Mouse (Mus musculus): ENCODE results near the gene Slc5a6. TPM values are rescaled to one million over a fixed set of nuclear protein-coding genes. Genes with fewer than 3 reads are reported as not detected.

The Slc5a6 gene
- total and polyA plus RNA-seq, 3 experiments: 9.0 to 17.1 (median 10.9) TPM

DNA sequence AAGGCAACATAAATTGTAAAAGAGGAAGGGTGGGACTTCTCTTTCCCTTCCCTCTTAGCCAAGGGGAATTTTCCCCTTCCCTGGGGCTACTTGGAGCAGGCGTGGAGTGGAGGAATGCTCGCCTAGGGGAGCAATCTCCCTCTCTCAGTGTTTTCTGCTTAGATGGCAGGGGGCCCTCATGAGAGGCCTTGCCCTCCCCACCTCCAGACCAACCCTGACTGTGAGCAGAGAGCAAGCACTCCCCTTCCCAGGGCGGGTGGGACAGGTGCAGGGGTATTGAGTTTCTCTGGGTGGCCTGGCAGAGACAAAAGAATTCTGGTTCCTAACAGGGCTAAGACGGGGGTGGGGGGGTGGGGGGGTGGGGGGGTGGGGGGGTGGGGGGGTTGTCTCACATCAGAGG is 25.5 kb downstream of the Slc5a6 start:
- H3K9ac ChIP-seq (ENCODE audit: insufficient read depth, low read depth): no peak overlapping the region
- in situ Hi-C loops (cut with MboI; ENCODE audit: low pct_ligation_motif_present, low pct_unique_long_range_greater_than_20kb, low sequenced_read_pairs): no loop called here
- no peak overlapping the region for H3K4me3 ChIP-seq (replicated peaks in 1 of 3; ENCODE audit: low read depth in 2 of 3, low read length in 2 of 3, poor library complexity in 1 of 3)
- H3K36me3 ChIP-seq (replicated peaks in 1 of 2; ENCODE audit: control insufficient read depth in 1 of 2, insufficient read depth in 1 of 2, low read length in 1 of 2): no peaks in the 10 kb centered on the region
- H3K27me3 ChIP-seq (replicated peaks): no peaks in the 10 kb centered on the region
- dilution Hi-C loops (cut with MboI; ENCODE audit: extremely low pct_ligation_motif_present, extremely low pct_unique_long_range_greater_than_20kb, low sequenced_read_pairs): no loop called here
- TF ChIP-seq E2F4 (IDR thresholded peaks at IDR 0.05; ENCODE audit: insufficient replicate concordance, low read depth, low read length) (no peak), ZKSCAN1 (IDR thresholded peaks at IDR 0.05; ENCODE audit: borderline replicate concordance, low read depth, low read length) (no peak), MAX (IDR thresholded peaks at IDR 0.05; ENCODE audit: low read length) (no peak), BHLHE40 (IDR thresholded peaks at IDR 0.05; ENCODE audit: low read depth, low read length) (no peak), UBTF (IDR thresholded peaks at IDR 0.05; ENCODE audit: low read depth, low read length) (no peak), ZC3H11A (IDR thresholded peaks at IDR 0.05; ENCODE audit: low read depth, low read length) (no peak)
- H3K4me1 ChIP-seq (ENCODE audit: control insufficient read depth in 1 of 2, insufficient read depth in 2 of 2): 0 out of 4 replicates have a peak, but pooled peaks cover 0 to 2% of the 10 kb centered on the region in 2 experiments
- no peaks in the 10 kb centered on the region for H3K79me2 ChIP-seq (replicated peaks; ENCODE audit: control insufficient read depth, extremely low read depth, insufficient read depth, poor library complexity, severe bottlenecking)
- no peak overlapping the region for H3K4me2 ChIP-seq (ENCODE audit: insufficient read depth, low read depth, poor library complexity, severe bottlenecking)
- H3K27ac ChIP-seq (ENCODE audit: insufficient read depth, low read depth): no peak overlapping the region
- H3K9me3 ChIP-seq (replicated peaks; ENCODE audit: low read length): no peaks in the 10 kb centered on the region
- DNase-seq (ENCODE audit: extremely low read depth): no peak

- dilution Hi-C loops (cut with MboI; ENCODE audit: extremely low pct_ligation_motif_present, extremely low pct_unique_long_range_greater_than_20kb, low sequenced_read_pairs) (no loop called here), in situ Hi-C loops (cut with MboI; ENCODE audit: low pct_ligation_motif_present, low pct_unique_long_range_greater_than_20kb, low sequenced_read_pairs) (no loop called here)
- DNase-seq (ENCODE audit: extremely low read depth): no peak
- H3K4me1 ChIP-seq (ENCODE audit: control insufficient read depth in 1 of 2, insufficient read depth in 2 of 2): 0 out of 4 replicates have a peak, but pooled peaks cover 0 to 2% of the 10 kb centered on the region in 2 experiments
- no peak for TF ChIP-seq MAFK (IDR thresholded peaks at IDR 0.05; ENCODE audit: insufficient replicate concordance, low read length)
- TF ChIP-seq TBP (conservative IDR thresholded peaks at IDR 0.05; ENCODE audit: low read depth, low read length): no peak
- no peak for TF ChIP-seq MAZ (IDR thresholded peaks at IDR 0.05; ENCODE audit: low read depth, low read length)
- no peak for TF ChIP-seq EP300 (IDR thresholded peaks at IDR 0.05; ENCODE audit: low read length)
- TF ChIP-seq CTCF (conservative IDR thresholded peaks at IDR 0.05 in 1 of 2, IDR thresholded peaks at IDR 0.05 in 1 of 2; ENCODE audit: low read depth in 2 of 2, low read length in 2 of 2): no peak
- TF ChIP-seq CHD2 (IDR thresholded peaks at IDR 0.05; ENCODE audit: low read length): no peak
- TF ChIP-seq CHD1 (IDR thresholded peaks at IDR 0.05; ENCODE audit: low read depth, low read length): no peak
- no peak for TF ChIP-seq ZNF384 (IDR thresholded peaks at IDR 0.05; ENCODE audit: low read depth, low read length)
- TF ChIP-seq ETS1 (conservative IDR thresholded peaks at IDR 0.05; ENCODE audit: low read depth, low read length): no peak
- TF ChIP-seq MAX (IDR thresholded peaks at IDR 0.05; ENCODE audit: low read length): no peak
- no peak for TF ChIP-seq MYC (IDR thresholded peaks at IDR 0.05; ENCODE audit: low read depth, low read length)
- no peak overlapping the region for H3K4me3 ChIP-seq (replicated peaks in 1 of 3; ENCODE audit: low read depth in 2 of 3, low read length in 2 of 3, poor library complexity in 1 of 3)
- no peak overlapping the region for H3K4me2 ChIP-seq (ENCODE audit: insufficient read depth, low read depth, poor library complexity, severe bottlenecking)
- H3K27me3 ChIP-seq (replicated peaks): no peaks in the 10 kb centered on the region
- no peak overlapping the region for H3K27ac ChIP-seq (ENCODE audit: insufficient read depth, low read depth)
- H3K9ac ChIP-seq (ENCODE audit: insufficient read depth, low read depth): no peak overlapping the region
- no peaks in the 10 kb centered on the region for H3K36me3 ChIP-seq (replicated peaks in 1 of 2; ENCODE audit: control insufficient read depth in 1 of 2, insufficient read depth in 1 of 2, low read length in 1 of 2)
- H3K9me3 ChIP-seq (replicated peaks; ENCODE audit: low read length): no peaks in the 10 kb centered on the region
- H3K79me2 ChIP-seq (replicated peaks; ENCODE audit: control insufficient read depth, extremely low read depth, insufficient read depth, poor library complexity, severe bottlenecking): no peaks in the 10 kb centered on the region
Observed at GRCm38 (mm10) chr5:31022690-31023089, 26.0 kb downstream of the Slc5a6 start.

Data from CH12.LX (cell line).